Mouse (Mus musculus) frontal cortex, adult 2 months (tissue): ENCODE data around the gene 1700028K03Rik. TPM values are rescaled to one million over a fixed set of nuclear protein-coding genes. Genes with fewer than 3 reads are reported as not detected.
A peak's percentile ranks its signal among the peaks of the same experiment; 100 is the strongest.

ENCODE experiments used
- DNase-seq, 2 experiments: peaks; one replicate each; pipeline ENCODE4 v3.0.0; 2022; ENCODE audit warnings: low spot score in 1 of 2; ENCODE audit errors: extremely low spot score in 1 of 2
- polyA plus RNA-seq: library from polyadenylated mRNA; depleted of rRNA; stranded (reverse); fragments of >200 nt; gene quantifications from 2 replicates; pipeline ENCODE4 v1.2.3, GENCODE M21; 2012; rRNA removed

The 1700028K03Rik gene
- 0.48 and 0.76 TPM in 2 replicates for polyA plus RNA-seq

- DNase-seq = no peak
Observed at GRCm38 (mm10) chr5:107534581-107534980, at the start of gene 1700028K03Rik. Gene 1700028K03Rik, plus strand, starts transcription at chr5:107534709.

DNA sequence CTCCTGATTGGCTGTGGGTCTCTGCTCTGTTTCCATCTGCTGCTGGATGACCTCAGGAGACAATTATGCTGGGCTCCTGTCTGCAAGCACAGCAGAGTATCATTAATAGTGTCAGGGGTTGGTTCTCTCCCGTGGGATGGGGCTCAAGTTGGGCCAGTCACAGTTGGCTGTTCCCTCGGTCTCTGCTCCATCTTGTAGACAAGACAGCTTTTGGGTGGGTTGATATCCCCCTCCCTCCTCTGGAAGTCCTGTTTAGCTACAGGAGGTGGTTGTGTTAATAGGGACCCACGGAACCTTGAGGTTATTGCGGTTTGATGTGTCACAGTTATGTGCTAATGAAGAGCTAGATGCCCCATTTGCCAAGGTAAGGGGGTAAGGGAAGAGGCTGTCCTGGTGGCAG lies 45.5 kb upstream of the 1700028K03Rik start:
- no peak for DNase-seq

DNA sequence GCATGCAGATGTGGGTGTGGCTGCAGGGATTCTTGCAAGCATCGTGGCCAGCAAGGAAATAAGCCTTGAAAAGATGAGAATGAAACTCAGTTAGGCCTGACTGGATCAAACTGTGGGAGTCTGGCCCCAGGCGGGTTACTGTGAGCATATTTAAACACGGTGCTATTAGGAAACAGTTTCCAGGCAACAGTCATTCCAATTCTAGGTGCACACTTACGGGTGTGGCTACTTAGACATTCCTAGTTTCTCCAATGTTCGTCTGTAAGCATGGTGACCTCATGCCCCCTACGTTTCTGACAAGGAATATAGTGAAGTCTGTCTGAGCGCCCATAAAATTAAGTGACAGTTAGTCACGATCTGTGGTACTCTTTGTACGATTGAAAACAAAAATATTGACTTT lies 43.5 kb upstream of the 1700028K03Rik start:
- no peak for DNase-seq

GRCm38 (mm10) chr5:107492471-107492870 lies 42.0 kb upstream of the 1700028K03Rik start:
- no peak for DNase-seq

DNA sequence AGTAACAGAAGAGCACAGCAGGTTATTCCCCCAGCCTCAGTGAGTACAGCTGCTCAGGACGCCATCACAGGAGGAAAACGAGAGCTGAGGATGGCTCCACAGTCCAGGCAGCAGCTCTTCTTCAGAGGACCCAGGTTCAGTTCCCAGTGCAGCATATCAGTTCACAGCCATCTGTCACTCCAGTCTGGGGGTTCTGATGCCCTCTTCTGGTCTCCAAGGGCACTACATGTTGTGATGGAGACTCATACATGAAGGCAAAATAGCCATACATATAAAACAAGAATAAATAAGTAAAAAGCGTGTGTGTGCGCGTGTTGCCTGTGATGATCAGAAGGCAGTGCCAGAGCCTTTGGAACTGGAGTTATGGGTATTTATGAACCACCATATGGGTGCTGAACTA lies 39.8 kb upstream of the 1700028K03Rik start:
- no peak for DNase-seq

GRCm38 (mm10) chr5:107496047-107496446 lies 38.5 kb upstream of the 1700028K03Rik start:
- DNase-seq = no peak

GRCm38 (mm10) chr5:107497519-107498501 lies 36.7 kb upstream of the 1700028K03Rik start:
- peak; percentile 81 to 86 for DNase-seq

GRCm38 (mm10) chr5:107498806-107499310 lies 35.7 kb upstream of the 1700028K03Rik start:
- DNase-seq = no peak

GRCm38 (mm10) chr5:107499891-107500535 lies 34.5 kb upstream of the 1700028K03Rik start:
- no peak for DNase-seq

GRCm38 (mm10) chr5:107500741-107501140 lies 33.8 kb upstream of the 1700028K03Rik start:
- DNase-seq = no peak

GRCm38 (mm10) chr5:107507321-107507720 lies 27.2 kb upstream of the 1700028K03Rik start, which contains the start of gene Gm42669:
Gene Gm42669, plus strand, starts transcription at chr5:107507621.
- DNase-seq = no peak

- no peak for DNase-seq
Observed at GRCm38 (mm10) chr5:107510503-107510902, 24.0 kb upstream of the 1700028K03Rik start.

- no peak for DNase-seq
Observed at GRCm38 (mm10) chr5:107511326-107511725, 23.2 kb upstream of the 1700028K03Rik start.

GRCm38 (mm10) chr5:107513583-107513982 lies 20.9 kb upstream of the 1700028K03Rik start:
- DNase-seq = peak in 1 of 2 experiments; percentile 65

GRCm38 (mm10) chr5:107515453-107515852 lies 19.1 kb upstream of the 1700028K03Rik start:
- no peak for DNase-seq

- peak in 1 of 2 experiments; percentile 67 for DNase-seq
Observed at GRCm38 (mm10) chr5:107516087-107516486, 18.4 kb upstream of the 1700028K03Rik start.

- no peak for DNase-seq
Observed at GRCm38 (mm10) chr5:107518602-107519001, 15.9 kb upstream of the 1700028K03Rik start.

DNA sequence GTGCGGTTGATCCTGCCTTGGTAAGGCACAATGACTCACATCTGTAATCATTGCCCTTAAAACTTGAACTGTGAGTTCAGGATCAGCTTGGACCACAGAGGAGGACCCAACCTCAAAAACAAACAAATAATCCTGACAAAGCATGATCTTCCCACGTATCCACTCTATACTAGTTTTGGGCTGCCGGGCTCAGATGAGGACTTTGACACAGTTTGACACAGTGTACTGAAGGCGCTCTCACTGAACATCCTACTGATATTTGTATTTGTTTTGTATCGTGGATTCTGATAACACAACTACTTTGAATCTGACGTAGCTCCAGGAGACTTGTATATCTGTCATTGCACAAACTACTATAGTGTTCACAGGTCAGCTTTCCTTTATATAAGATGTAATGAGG lies 13.1 kb upstream of the 1700028K03Rik start:
- DNase-seq = no peak

GRCm38 (mm10) chr5:107521897-107522296 lies 12.6 kb upstream of the 1700028K03Rik start:
- peak; percentile 51 to 67 for DNase-seq

- DNase-seq = peak; percentile 57 to 75
Observed at GRCm38 (mm10) chr5:107524281-107524680, 10.2 kb upstream of the 1700028K03Rik start.

DNA sequence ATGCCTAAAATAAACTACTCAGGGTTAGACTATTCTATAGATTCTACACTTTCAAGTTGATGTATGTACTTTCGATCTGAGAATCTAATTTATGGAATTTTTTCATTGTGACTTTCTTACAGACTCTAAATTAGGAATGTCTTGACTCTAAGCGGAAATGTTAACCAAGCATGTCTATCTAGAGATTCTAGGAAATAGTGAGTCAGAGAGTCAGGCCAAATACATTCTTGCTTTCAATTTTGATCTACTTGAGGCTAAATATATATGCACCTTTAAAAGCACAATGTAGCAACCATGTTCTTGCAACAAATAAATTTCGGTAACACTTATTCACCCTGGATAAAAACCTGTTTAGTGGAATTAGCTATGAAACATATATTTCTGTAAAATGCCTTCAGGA lies 5.7 kb upstream of the 1700028K03Rik start:
- no peak for DNase-seq
